Mouse (Mus musculus): ENCODE measurements at regions not wholly inside any gene's neighbourhood (a gene's known extent, or its start where the extent isn't known, plus 50 kb on each side); places are given as distances from the start of the nearest gene placed in this dataset.
"Not testable (repeated sequence)": the region's sequence is repeated elsewhere in the genome, so short reads cannot be mapped to it uniquely, and the experiment has no call there.

DNA sequence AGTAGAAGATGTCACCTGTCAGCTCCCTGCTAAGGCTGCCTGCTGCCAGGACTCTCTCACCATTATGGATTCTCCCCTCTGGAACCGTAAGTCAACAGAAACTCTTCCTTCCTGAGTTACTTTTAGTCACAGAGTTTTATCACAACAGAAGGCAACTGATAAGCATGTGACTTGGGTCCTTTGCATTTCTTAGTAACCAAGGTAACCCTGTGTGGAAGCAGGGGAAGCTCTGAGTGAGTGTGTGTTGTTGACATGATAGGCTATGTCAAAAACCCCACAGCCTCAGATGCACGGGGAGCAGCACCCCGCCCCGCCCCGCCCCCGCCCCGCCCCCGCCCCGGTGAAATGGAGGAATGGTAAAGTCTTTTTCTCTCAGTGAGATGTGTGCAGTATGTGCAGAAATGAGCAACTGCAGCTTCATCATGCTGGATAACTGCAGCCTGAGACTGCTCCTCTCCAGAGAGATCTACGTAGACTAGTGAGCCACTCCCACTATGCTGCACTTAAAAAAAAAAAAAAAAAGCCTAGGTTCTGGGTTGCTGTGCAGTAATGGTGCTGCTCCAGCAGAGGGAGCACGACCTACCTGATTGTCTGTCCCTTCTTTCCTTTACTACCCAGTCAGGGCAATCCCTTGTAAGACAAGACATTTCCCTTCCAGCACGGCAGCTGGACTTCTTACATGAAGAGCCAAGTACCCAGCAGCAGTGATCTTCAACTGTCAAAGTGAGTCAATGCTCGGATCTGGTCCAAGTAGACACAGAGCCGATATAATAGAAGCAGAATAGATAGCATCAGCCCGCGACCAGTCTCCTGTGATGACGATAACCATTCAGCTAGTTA is 92.6 kb upstream of the Zfp706 start:
- H3K27ac ChIP-seq (ENCODE audit: low read depth, low read length): peak overlapping the region; percentile 6; the same call in 1 of the 2 replicates
- no peaks in the 10 kb centered on the region for H3K9me3 ChIP-seq (ENCODE audit: low read length)
- peak overlapping the region; percentile 42 for H3K4me2 ChIP-seq (ENCODE audit: low read depth, low read length, poor library complexity, severe bottlenecking)
- DNase-seq (ENCODE audit: low spot score) (peak; percentile 83), ATAC-seq (ENCODE audit: low FRiP score) (peak; percentile 83)
- H3K27me3 ChIP-seq (ENCODE audit: insufficient read depth, low read length): no peaks in the 10 kb centered on the region
- no peaks in the 10 kb centered on the region for H3K36me3 ChIP-seq (ENCODE audit: insufficient read depth, low read length)
- peak; percentile 83 for TF ChIP-seq CTCF (IDR thresholded peaks at IDR 0.05)
- 41% methylated on average over 17 of the region's 17 CpGs for whole genome bisulfite sequencing
- peak overlapping the region; percentile 17; the same call in 1 of the 2 replicates for H3K4me3 ChIP-seq (ENCODE audit: low read depth, low read length)
- H3K4me1 ChIP-seq (ENCODE audit: insufficient read depth, low read length): no peaks in the 10 kb centered on the region
- no peak overlapping the region; the same call in 1 of the 2 replicates for H3K9ac ChIP-seq (replicated peaks; ENCODE audit: low read length, poor library complexity, severe bottlenecking)

DNA sequence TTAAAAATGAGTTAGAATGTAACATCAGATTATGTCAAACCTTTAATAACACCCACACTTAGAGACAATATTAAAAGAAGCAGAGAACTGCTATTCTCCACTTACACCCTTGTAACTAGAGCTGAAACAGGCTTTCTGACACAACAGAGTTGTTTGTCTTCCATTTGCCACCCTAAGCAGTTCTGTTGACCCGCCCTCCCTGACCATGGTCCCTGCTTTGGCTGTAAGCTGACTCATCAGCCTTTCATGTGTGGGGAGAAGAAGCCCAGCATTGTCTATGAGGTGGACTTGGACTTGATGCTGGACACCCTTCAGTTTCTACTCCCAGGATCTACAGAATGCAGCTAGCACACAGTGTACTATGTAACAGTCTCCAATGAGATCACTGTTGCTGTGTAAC is 91.6 kb upstream of the Zfp706 start:
- Histone ChIP-seq H3K4me1 (ENCODE audit: insufficient read depth, low read length) (no peaks in the 10 kb centered on the region), H3K9ac (replicated peaks; ENCODE audit: low read length, poor library complexity, severe bottlenecking) (no peak overlapping the region), H3K27ac (ENCODE audit: low read depth, low read length) (no peak overlapping the region), H3K27me3 (ENCODE audit: insufficient read depth, low read length) (no peaks in the 10 kb centered on the region), H3K9me3 (ENCODE audit: low read length) (no peaks in the 10 kb centered on the region), H3K4me3 (ENCODE audit: low read depth, low read length) (no peak overlapping the region), H3K4me2 (ENCODE audit: low read depth, low read length, poor library complexity, severe bottlenecking) (no peak overlapping the region), H3K36me3 (ENCODE audit: insufficient read depth, low read length) (no peaks in the 10 kb centered on the region)
- no peak for TF ChIP-seq CTCF (IDR thresholded peaks at IDR 0.05)
- 77% methylated on average over 1 of the region's 1 CpGs for WGBS
- ATAC-seq (ENCODE audit: low FRiP score) (no peak), DNase-seq (ENCODE audit: low spot score) (no peak)

- DNase-seq (ENCODE audit: low spot score): no peak
- 92% methylated on average over 7 of the region's 7 CpGs for WGBS
- TF ChIP-seq CTCF (IDR thresholded peaks at IDR 0.05): no peak
- Histone ChIP-seq H3K27me3 (ENCODE audit: insufficient read depth, low read length) (no peaks in the 10 kb centered on the region), H3K27ac (ENCODE audit: low read depth, low read length) (no peak overlapping the region), H3K9me3 (ENCODE audit: low read length) (no peaks in the 10 kb centered on the region), H3K36me3 (ENCODE audit: insufficient read depth, low read length) (no peaks in the 10 kb centered on the region), H3K4me3 (ENCODE audit: low read depth, low read length) (no peak overlapping the region), H3K4me2 (ENCODE audit: low read depth, low read length, poor library complexity, severe bottlenecking) (no peak overlapping the region), H3K4me1 (ENCODE audit: insufficient read depth, low read length) (no peaks in the 10 kb centered on the region), H3K9ac (replicated peaks; ENCODE audit: low read length, poor library complexity, severe bottlenecking) (no peak overlapping the region)
- ATAC-seq (ENCODE audit: low FRiP score): no peak
These were observed 89.9 kb upstream of the Zfp706 start for GRCm38 (mm10) chr15:37097426-37097825.

DNA sequence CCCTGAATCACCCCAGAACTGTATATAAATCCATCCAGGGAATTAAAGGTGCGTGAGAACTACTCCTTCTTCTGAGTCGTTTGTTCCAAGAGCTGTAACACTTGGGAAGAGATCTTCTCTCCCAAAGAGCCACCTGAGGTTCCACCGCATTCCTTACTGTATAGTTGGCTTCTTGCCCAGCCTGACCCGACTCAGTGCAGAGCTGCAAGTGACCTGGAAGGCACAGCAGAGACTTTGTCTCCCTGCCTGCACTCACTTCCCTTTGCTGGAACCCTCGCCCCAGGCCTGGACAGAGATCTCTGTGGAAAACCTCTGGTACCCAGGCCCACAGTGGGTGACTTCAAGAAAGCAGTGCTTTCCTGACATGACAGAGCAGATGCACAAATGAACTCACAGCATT is 83.6 kb upstream of the Zfp706 start:
- not testable (repeated sequence) for H3K4me3 ChIP-seq (ENCODE audit: low read depth, low read length); H3K9me3 ChIP-seq (ENCODE audit: low read length); H3K27me3 ChIP-seq (ENCODE audit: insufficient read depth, low read length); DNase-seq (ENCODE audit: low spot score); H3K36me3 ChIP-seq (ENCODE audit: insufficient read depth, low read length); H3K27ac ChIP-seq (ENCODE audit: low read depth, low read length); ATAC-seq (ENCODE audit: low FRiP score); H3K4me1 ChIP-seq (ENCODE audit: insufficient read depth, low read length); H3K4me2 ChIP-seq (ENCODE audit: low read depth, low read length, poor library complexity, severe bottlenecking); H3K9ac ChIP-seq (replicated peaks; ENCODE audit: low read length, poor library complexity, severe bottlenecking)
- WGBS: 81% methylated on average over 5 of the region's 5 CpGs

DNA sequence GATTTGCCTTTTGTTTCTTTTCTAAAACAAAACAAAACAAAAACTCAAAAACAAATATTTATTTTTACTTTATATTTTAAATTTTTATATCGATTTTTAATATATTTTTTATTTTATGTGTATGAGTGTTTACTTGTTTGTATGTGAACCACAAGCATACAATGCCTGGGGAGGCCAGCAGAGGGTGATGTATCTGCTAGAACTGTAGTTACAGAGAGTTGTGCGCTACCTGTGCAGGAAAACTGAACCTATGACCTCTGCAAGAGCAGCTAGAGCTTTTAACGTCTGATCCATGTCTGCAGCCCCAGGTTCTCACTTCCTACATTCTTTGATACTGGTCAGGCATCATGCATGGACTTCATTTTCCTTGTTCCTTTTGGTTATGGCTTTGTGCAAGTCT is 76.2 kb upstream of the Zfp706 start:
- H3K27me3 ChIP-seq (ENCODE audit: insufficient read depth, low read length): no peaks in the 10 kb centered on the region
- H3K4me3 ChIP-seq (ENCODE audit: low read depth, low read length): no peak overlapping the region
- no peak overlapping the region for H3K27ac ChIP-seq (ENCODE audit: low read depth, low read length)
- DNase-seq (ENCODE audit: low spot score): no peak
- no peak overlapping the region for H3K4me2 ChIP-seq (ENCODE audit: low read depth, low read length, poor library complexity, severe bottlenecking)
- no peak overlapping the region for H3K9ac ChIP-seq (replicated peaks; ENCODE audit: low read length, poor library complexity, severe bottlenecking)
- 83% methylated on average over 3 of the region's 3 CpGs for WGBS
- peaks cover 4% of the 10 kb centered on the region; the same call in 1 of the 2 replicates for H3K9me3 ChIP-seq (ENCODE audit: low read length)
- no peak for TF ChIP-seq CTCF (IDR thresholded peaks at IDR 0.05)
- ATAC-seq (ENCODE audit: low FRiP score): no peak
- H3K4me1 ChIP-seq (ENCODE audit: insufficient read depth, low read length): no peaks in the 10 kb centered on the region
- no peaks in the 10 kb centered on the region for H3K36me3 ChIP-seq (ENCODE audit: insufficient read depth, low read length)

DNA sequence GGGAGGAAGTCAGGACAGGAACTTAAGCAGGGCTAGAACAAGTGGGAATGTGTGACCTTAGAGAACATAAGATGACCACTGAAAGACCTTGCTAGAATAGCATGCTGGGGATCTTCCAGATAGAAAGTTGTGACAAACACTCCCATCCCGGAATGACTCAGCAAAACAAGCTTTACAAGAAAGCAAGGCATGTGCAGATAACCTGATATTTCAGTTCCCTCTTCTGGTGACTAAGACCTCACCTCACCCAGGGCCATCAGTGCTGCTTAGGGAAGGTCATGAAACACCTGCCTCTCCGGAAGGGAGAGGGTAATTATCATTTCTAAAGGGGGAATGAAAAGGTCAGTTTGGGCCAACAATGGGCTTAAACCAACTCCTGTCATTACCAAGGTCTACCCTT is 74.3 kb upstream of the Zfp706 start:
- no peak overlapping the region for H3K4me2 ChIP-seq (ENCODE audit: low read depth, low read length, poor library complexity, severe bottlenecking)
- H3K27ac ChIP-seq (ENCODE audit: low read depth, low read length): no peak overlapping the region
- TF ChIP-seq CTCF (IDR thresholded peaks at IDR 0.05): no peak
- WGBS: 82% methylated on average over 2 of the region's 2 CpGs
- H3K36me3 ChIP-seq (ENCODE audit: insufficient read depth, low read length): no peaks in the 10 kb centered on the region
- no peak for DNase-seq (ENCODE audit: low spot score)
- H3K27me3 ChIP-seq (ENCODE audit: insufficient read depth, low read length): no peaks in the 10 kb centered on the region
- no peak overlapping the region for H3K4me3 ChIP-seq (ENCODE audit: low read depth, low read length)
- no peaks in the 10 kb centered on the region for H3K9me3 ChIP-seq (ENCODE audit: low read length)
- ATAC-seq (ENCODE audit: low FRiP score): no peak
- H3K9ac ChIP-seq (replicated peaks; ENCODE audit: low read length, poor library complexity, severe bottlenecking): no peak overlapping the region
- no peaks in the 10 kb centered on the region for H3K4me1 ChIP-seq (ENCODE audit: insufficient read depth, low read length)

Measured in midbrain, postnatal 0 days (tissue).